Mouse (Mus musculus) layer of hippocampus, adult 2 months (tissue): ENCODE data around the gene Zfp759. TPM values are rescaled to one million over a fixed set of nuclear protein-coding genes. Genes with fewer than 3 reads are reported as not detected.
A peak's percentile ranks its signal among the peaks of the same experiment; 100 is the strongest.
"Not testable (repeated sequence)": the region's sequence is repeated elsewhere in the genome, so short reads cannot be mapped to it uniquely, and the experiment has no call there.

ENCODE experiments used
- DNase-seq, 2 experiments: peaks; one replicate each; pipeline ENCODE4 v3.0.0; 2022; ENCODE audit warnings: low spot score in 2 of 2
- H3K27ac ChIP-seq: fragments of 200-600 bp; 2 replicates; pipeline ENCODE4 v1.8.1; 2022
- H3K4me3 ChIP-seq: fragments of 200-600 bp; 2 replicates; pipeline ENCODE4 v1.8.1; 2022; ENCODE audit warnings: mild to moderate bottlenecking
- CTCF ChIP-seq: fragments of 200-600 bp; conservative IDR thresholded peaks from 2 replicates; pipeline ENCODE4 v1.8.1; 2022; ENCODE audit warnings: antibody characterized with exemption, mild to moderate bottlenecking, moderate library complexity
- long read RNA-seq, 2 experiments: library from polyadenylated mRNA; stranded (forward); transcript quantifications; one replicate each; pipeline ENCODE4 v2.0.0; 2021; ENCODE audit warnings: borderline mapping rate in 2 of 2
- total RNA-seq, 2 experiments: library from RNA; stranded (reverse); gene quantifications; 2 replicates each; pipeline ENCODE4 v1.2.3; 2021

Zfp759 gene
- 10 to 100 TPM in 1 of 2 experiments, 1 to 10 TPM in 1; 8.9 to 10.6 TPM for total RNA-seq
- long read RNA-seq, experiment 1, partial matches to known transcripts, result 0 of 7 reads
- long read RNA-seq, experiment 1, other reads (novel, unspliced or antisense), result 7 of 7 reads
- long read RNA-seq, experiment 2, partial matches to known transcripts, result 0 of 6 reads
- long read RNA-seq, experiment 2, other reads (novel, unspliced or antisense), result 4 of 6 reads

GRCm38 (mm10) chr13:67121360-67121759 lies at the start of gene Zfp759:
TSS of gene Zfp759 (plus strand) at chr13:67121660.
- not testable (repeated sequence) for H3K4me3 ChIP-seq, DNase-seq

DNA sequence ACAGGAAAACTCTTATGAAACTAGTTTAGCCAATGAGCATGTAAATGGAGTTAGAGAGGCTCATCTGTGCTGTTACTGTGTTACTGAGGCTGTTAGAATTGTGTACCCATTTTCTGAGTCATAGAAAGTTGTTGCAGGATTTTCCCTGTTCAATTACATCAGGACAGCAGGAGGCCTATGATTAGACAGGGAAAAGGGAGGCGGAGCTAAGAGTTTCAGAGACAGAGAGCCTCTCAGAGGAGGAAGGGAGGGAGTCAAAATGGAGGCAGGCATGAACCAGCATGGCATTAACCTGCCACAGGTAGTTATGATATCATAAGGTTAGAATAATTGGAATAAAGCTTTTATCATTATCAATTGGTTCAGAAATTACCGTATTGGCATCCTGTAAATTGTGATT lies 48.7 kb upstream of the Zfp759 start:
- DNase-seq, result no peak
- H3K27ac ChIP-seq, result no peak overlapping the region
- H3K4me3 ChIP-seq, result no peak overlapping the region
- TF ChIP-seq CTCF, result no peak

More at GRCm38 (mm10) chr13:67121360-67121759, at the start of gene Zfp759:
- H3K27ac ChIP-seq, result not testable (repeated sequence)

DNA sequence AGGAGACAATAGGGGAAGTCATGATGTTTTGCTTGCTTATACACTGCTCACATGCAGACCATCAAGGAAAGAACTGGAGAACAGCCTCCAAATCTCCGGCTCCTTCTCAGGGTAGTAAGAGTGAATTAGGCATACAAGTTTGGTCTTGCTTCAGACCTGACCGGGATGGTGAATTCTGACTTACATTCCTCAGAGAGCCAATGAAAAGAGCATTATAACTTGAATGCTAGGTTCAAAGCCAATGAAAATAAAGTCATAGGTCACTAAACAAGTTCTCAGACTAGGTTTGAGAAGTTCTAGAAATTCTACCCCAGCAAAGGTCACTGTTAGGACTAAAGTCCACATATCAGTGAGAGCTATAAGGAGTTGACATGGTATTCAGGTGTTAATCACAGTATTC lies 44.2 kb upstream of the Zfp759 start:
- Histone ChIP-seq H3K27ac (no peak overlapping the region), H3K4me3 (no peak overlapping the region)
- no peak for DNase-seq
- no peak for TF ChIP-seq CTCF

DNA sequence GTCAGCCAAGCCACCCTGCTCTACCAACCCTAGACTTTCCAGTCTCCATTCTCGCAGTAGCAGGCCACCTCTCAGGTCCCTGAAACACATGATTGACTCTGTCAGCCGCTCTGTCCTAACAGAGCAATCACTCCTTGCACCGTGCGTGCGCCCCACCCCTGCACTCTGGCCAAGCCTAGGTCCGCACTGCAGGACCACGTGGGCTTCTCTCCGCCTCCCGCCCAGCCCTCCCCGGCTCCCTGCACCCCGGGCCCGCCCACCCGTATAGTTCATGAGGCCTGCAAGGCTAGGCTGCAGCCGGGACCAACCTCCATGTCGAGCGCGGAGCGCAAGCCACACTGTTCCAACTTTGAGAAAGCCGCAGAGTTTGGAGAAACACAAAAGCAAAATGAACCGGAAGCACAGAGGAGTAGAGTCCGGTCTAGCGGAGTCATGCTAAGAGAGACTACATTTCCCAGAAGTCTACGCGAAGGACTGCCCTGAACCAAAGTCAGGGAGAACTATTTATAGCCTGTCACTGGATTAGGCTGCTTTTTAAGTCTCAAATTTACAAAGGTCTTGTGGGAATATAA lies 40.2 kb upstream of the Zfp759 start:
- peak overlapping the region; percentile 87 for H3K27ac ChIP-seq
- TF ChIP-seq CTCF, result 0 out of 2 replicates have a peak, but pooled peaks have one; percentile 13

DNA sequence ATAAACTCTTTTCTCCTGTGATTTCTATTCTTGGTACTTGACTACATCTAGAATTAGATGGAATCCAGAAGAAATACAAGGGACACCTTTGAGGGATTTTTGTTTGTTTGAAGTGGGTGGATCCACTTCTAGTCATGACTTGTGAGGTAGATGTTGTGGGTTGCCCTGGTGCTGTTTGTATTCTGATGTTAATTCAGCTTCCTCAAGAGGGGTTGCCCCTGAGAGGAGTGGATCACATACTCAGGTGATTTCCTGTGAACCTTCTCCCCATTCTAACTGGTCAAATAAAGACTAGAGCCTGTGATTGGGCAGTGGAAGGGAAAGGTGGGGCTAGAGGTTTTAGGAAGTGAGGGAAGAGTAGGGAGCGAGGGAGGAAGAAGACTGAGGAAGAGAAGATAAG lies 39.5 kb upstream of the Zfp759 start:
- TF ChIP-seq CTCF, result no peak
- H3K4me3 ChIP-seq, result peak overlapping the region; percentile 68
- peak overlapping the region; percentile 87 for H3K27ac ChIP-seq
- no peak for DNase-seq

More for the DNA sequence above, 40.2 kb upstream of the Zfp759 start:
- H3K4me3 ChIP-seq, result peak overlapping the region; percentile 68
- DNase-seq, result peak; percentile 64 to 85

- Histone ChIP-seq H3K27ac (no peak overlapping the region), H3K4me3 (no peak overlapping the region)
- no peak for TF ChIP-seq CTCF
- no peak for DNase-seq
Measured at GRCm38 (mm10) chr13:67090154-67090553, 31.3 kb upstream of the Zfp759 start.

DNA sequence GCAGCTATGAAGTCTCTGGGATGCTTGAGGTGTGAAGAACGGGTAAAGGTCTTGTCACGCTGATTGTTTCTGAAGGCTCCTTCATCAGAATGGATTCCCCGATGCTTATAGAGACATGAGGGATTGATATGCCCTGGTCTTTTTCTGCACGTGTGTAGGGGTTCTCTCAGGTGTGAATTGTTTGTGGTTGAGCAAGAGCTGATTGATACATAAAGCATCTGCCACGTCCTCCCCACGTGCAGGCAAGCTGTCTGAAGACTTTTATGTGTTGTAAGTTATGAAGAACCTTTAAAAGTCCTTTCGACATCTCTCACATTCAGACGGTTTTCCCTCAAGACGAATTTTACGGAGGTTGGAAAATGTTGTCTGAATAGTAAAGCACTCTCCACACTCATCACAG lies 23.6 kb upstream of the Zfp759 start, which contains the start of gene Zfp708:
Gene Zfp708 (minus strand): TSS at position 101 of the 400 bp plus-strand sequence.
- Histone ChIP-seq H3K27ac (no peak within 1 kb of the TSS), H3K4me3 (no peak within 1 kb of the TSS)
- no peak for TF ChIP-seq CTCF
- DNase-seq, result no peak

- TF ChIP-seq CTCF, result no peak
- Histone ChIP-seq H3K4me3 (peak overlapping the region; percentile 89), H3K27ac (peak overlapping the region; percentile 91)
- DNase-seq, result no peak
Measured at GRCm38 (mm10) chr13:67107681-67108080, 13.8 kb upstream of the Zfp759 start.

GRCm38 (mm10) chr13:67108194-67108820 lies 13.2 kb upstream of the Zfp759 start, which contains the start of gene Gm28557:
TSS of gene Gm28557 (minus strand) at chr13:67108604.
- Histone ChIP-seq H3K27ac (peak within 1 kb of the TSS; percentile 91), H3K4me3 (peak within 1 kb of the TSS; percentile 89)
- peak; percentile 93 for TF ChIP-seq CTCF
- peak; percentile 94 to 96 for DNase-seq

DNA sequence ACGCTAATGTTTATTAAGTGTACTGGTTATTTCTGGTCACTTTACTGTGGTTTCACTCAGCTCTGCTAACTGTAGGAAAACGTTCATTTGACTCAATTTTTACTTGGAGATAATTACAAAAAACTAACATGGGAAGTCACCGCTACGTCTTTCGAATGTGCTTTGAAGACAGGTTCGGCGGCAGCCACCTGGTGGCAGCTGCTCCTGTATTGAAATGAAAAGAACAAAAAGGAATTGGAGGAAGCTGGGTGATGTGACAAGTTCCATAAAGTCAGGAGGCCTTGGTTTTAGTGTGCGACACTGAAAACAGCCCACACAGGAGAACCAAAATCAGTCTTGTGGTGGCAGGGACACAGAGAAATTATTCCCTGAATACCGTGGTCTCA lies 12.6 kb upstream of the Zfp759 start:
- Histone ChIP-seq H3K4me3 (peak overlapping the region; percentile 89), H3K27ac (peak overlapping the region; percentile 70)
- no peak for DNase-seq
- peak; percentile 69 for TF ChIP-seq CTCF

DNA sequence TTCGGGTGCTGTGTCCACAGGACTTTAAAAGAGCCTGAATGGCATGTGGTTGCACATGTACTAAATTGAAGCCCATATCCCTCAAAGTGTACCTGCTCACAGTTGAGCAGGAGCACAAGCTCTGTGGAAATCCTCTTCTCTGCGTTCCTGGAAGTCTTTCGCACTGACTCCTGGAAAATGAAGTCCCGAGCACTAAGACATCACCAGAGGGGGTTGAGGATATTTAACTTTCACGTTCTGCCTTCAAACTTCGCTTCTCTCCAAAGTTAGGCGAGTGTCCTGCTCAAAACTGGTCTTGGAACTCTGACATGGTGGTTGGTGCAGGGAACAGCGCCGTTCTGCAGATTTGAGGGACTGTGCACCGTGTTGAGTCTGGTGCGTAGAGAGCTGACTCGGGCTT lies 9.4 kb upstream of the Zfp759 start:
- no peak for TF ChIP-seq CTCF
- peak in 1 of 2 experiments; percentile 4 for DNase-seq
- Histone ChIP-seq H3K4me3 (peak overlapping the region; percentile 47), H3K27ac (0 out of 2 replicates have a peak overlapping the region, but pooled peaks have one; percentile 25)

- no peak for DNase-seq
- no peak overlapping the region for H3K4me3 ChIP-seq
- no peak overlapping the region for H3K27ac ChIP-seq
- no peak for TF ChIP-seq CTCF
Measured at GRCm38 (mm10) chr13:67113287-67113686, 8.2 kb upstream of the Zfp759 start.

- DNase-seq, result not testable (repeated sequence)
Measured at GRCm38 (mm10) chr13:67116163-67116562, 5.3 kb upstream of the Zfp759 start, which contains the start of gene Rslcan18. TSS of gene Rslcan18 (minus strand) at chr13:67116263.

DNA sequence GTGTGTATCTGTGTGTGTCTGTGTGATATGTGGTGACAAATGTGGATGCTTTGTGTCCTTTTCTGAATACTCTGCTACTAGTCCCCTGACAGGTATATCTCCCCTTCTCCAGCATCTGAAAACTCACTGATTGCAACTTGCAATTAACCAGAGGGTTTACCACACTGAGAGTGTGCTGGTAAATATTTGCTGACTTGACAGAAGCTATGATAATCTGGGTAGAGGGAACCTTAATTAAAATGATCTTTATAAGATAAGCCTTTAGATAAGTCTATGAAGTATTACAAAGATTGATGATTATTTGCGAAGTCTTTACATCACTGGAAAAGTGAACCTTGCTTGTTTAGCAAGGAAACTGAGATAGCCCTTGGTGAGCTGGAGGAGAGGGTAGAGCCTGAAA lies 3.0 kb downstream of the Zfp759 start:
- Histone ChIP-seq H3K4me3 (no peak overlapping the region), H3K27ac (no peak overlapping the region)
- DNase-seq, result no peak
- no peak for TF ChIP-seq CTCF

More at GRCm38 (mm10) chr13:67116163-67116562, 5.3 kb upstream of the Zfp759 start, which contains the start of gene Rslcan18:
- not testable (repeated sequence) for H3K27ac ChIP-seq, H3K4me3 ChIP-seq

DNA sequence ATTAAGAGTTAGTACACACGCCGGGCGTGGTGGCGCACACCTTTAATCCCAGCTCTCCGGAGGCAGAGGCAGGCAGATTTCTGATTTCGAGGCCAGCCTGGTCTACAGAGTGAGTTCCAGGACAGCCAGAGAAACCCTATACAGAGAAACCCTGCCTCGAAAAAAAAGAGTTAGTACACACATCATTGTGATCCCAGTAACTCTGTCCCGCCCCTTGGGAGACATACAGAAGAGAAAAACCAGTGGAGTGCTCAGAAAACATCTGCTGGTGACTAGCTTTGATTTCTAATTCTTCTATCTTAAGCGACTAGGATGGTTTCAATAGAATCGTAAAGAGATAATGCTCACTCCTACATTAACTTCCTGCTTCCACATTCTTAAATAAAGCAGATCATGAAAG lies 6.0 kb downstream of the Zfp759 start:
- H3K27ac ChIP-seq, result peak overlapping the region; percentile 86
- not testable (repeated sequence) for DNase-seq
- peak overlapping the region; percentile 89 for H3K4me3 ChIP-seq
